Mouse (Mus musculus): ENCODE results near the gene Denr. TPM values are rescaled to one million over a fixed set of nuclear protein-coding genes. Genes with fewer than 3 reads are reported as not detected.

The Denr gene
- total RNA-seq, 2 experiments from 2014 or later = 49.6 to 51.2 TPM

DNA sequence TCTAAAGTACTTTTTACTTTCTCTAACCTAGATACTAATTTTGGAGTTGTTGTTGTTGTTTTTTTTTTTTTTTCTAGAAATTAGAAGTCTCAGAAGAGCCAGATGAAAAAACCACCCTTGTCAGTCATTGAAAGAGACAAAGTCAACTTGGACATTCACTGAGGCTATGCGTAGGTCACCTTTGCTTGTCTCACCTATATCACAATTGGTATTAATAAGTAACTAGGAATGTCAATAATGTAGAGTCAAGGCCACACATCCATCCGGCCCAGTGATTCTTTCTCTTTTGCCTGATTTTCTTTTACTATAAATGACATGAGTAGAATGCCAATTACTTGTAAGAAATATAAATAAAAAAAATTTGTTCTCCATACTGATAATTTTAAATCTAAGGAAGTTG, 59.8 kb downstream of the Denr start:
- DNase-seq = no peak
- intact Hi-C loops (cut with DNase I) = no loop called here

- no peak for DNase-seq
- intact Hi-C loops (cut with DNase I) = no loop called here
Observed at GRCm38 (mm10) chr5:123968468-123968867, 61.5 kb downstream of the Denr start.

DNA sequence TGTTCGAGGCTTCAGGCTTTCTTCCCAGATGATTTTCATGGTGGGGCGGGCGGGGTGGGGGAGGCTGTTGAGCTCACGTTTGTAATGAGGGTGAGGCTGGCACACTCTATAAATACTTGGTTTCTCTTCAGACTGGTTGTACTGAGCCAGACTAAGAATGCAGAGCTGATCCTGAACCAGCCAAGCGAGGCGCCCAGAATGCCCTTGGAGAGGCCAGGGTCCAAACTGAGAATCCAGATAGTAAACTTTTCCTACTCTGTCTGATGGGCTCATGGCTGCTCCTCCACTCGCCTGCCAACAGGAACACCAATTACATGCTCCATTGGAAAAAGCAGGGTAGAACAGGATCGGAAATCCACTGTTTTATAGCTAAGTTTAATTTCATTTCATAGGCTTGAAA, 62.2 kb downstream of the Denr start:
- intact Hi-C loops (cut with DNase I) = no loop called here

DNA sequence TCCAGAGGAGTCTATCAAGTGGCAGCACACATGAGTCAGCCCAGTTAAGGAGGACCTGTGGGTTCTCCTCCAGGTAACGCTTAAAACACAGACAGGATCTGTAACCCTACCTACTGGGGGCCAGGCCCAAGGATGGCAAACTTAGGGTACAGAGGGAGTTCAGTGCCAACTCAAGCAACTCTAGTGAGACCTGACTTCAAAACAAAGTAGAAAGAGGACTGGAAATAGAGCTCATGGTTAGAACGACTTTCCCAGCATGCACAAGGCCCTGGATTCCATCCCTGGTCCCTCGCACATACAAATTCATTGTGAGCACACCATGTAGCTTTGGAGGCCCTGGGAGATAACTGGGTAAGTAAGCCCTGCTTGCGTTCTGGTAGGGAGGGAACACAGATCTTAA, 63.6 kb downstream of the Denr start:
- intact Hi-C loops (cut with DNase I) = loop anchor here (2.0 kb wide), 1 partner anchor 22 kb away; no protein-coding TSS in a partner anchor
- DNase-seq = no peak

More for the DNA sequence above, 62.2 kb downstream of the Denr start:
- DNase-seq = no peak

DNA sequence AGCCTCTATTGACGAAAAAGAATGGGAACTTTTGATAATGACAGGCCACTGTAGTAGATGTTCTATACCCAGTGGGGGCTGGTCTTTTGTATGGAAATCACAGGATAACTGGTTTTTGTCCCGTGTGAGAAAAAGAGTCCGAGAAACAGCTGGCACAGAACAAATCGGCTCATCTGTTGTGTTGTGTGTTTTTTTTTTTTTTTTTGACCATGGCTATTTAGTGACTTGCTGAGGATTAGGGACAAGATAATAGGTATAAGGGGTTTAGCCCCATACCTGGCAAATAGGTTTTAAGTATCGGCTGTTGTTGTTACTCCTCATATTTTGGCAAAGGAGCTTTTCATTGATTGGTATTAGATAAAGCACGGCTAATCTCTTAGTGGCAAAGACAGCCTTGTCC, 65.5 kb downstream of the Denr start:
- DNase-seq = no peak
- intact Hi-C loops (cut with DNase I) = no loop called here

- intact Hi-C loops (cut with DNase I) = loop anchor here (1.0 kb wide), 1 partner anchor 19 kb away; no protein-coding TSS in a partner anchor
- DNase-seq = peak; percentile 77 to 79
Observed at GRCm38 (mm10) chr5:123973299-123974178, 66.6 kb downstream of the Denr start, which contains the start of gene Hip1r. Gene Hip1r, plus strand, starts transcription at chr5:123973628.

GRCm38 (mm10) chr5:123974179-123974485, 67.2 kb downstream of the Denr start:
- intact Hi-C loops (cut with DNase I) = loop anchor here (1.0 kb wide), 1 partner anchor 18 kb away; no protein-coding TSS in a partner anchor
- DNase-seq = no peak

- intact Hi-C loops (cut with DNase I) = loop anchor here (1.0 kb wide), 1 partner anchor 18 kb away; no protein-coding TSS in a partner anchor
Observed at GRCm38 (mm10) chr5:123974616-123975111, 67.7 kb downstream of the Denr start.

DNA sequence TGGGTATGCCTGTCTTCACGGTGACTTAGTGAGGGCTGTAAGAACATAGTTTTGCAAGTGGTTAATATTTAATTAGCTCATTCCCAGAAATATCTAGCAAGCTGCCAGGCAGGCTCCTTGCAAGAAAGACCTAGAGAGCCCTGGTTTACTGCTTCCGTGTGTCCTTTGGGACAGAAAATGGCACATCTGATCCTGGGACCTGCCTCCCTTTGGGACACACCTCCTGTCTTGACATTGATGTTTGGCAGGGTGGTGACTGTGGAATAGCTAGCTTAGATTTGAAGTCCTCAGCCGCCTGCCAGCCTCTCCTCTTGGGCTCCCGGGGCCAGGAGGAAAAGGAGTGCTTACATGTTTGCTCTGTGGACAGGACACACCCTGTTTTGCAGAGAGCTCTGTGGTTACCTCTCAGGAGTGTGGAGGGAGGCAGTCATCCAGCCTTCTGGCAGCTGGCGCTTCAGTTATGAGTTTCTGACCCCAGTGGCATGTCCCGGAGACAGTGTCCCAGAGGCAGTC, 68.7 kb downstream of the Denr start:
- intact Hi-C loops (cut with DNase I) = no loop called here
- no peak for DNase-seq

More at GRCm38 (mm10) chr5:123974616-123975111, 67.7 kb downstream of the Denr start:
- DNase-seq = no peak

DNA sequence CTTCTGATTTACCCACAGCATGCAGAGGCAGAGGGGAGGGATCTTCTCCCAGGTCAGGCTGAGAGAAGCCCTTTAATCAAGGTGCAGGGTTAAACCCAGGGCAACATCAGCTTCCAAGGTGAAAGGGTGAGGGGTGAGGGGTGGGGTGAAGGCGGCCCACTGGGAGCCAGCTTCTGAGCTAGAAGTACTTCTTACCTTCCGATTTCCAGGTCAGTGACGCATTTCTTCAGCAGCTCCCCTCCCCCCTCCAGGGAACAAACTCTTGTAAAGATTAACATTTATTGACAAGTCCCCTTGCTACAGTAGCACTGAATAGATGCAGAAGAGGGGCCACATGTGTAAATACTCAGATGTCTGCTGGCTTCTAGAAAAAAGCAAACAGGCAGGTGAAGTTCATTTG, 70.3 kb downstream of the Denr start:
- no peak for DNase-seq
- intact Hi-C loops (cut with DNase I) = no loop called here

DNA sequence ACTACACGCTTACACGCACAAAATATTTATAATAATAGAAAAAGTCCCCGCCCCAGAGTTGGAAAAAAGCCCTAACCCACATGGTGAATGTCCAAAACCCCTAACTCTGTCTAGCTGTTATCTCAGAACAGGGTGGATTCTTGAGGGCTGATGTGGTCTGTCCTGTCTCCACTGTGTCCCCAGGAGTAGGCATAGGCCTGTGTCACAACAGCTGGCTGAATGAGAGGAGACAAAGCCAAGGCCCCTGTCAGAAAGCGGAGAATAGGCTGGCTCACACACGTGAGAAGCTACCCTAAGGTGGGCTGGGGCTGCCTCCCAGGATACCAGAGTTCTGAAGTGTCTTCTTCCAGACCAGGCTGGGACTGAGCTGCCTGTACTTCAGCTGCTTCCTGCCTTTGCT, 71.2 kb downstream of the Denr start:
- intact Hi-C loops (cut with DNase I) = no loop called here
- DNase-seq = peak in 1 of 2 experiments; percentile 2

Other genes with a start within 250 kb of the Denr start
- 100 to 1,000 TPM; 164 to 217 TPM for gene Clip1, start 222.6 kb upstream of the Denr start, total RNA-seq (2021)
- 10 to 100 TPM; 22.6 to 25.0 TPM for gene Zcchc8, start 186.1 kb upstream of the Denr start, total RNA-seq (2021)
- 10 to 100 TPM; 45.1 to 48.1 TPM for gene Rsrc2, start 157.8 kb upstream of the Denr start, total RNA-seq (2021)
- under 1 TPM; 0.19 to 0.78 TPM for gene Kntc1, start 157.5 kb upstream of the Denr start, total RNA-seq (2021)
- under 1 TPM in 1 of 2 experiments, not detected in 1; 0.31 TPM for gene Hcar2, start 41.7 kb upstream of the Denr start, total RNA-seq (2021)
- under 1 TPM; 0.54 to 0.69 TPM for gene Hcar1, start 27.2 kb upstream of the Denr start, total RNA-seq (2021)
- gene Gm43518, start 20.2 kb downstream of the Denr start, total RNA-seq (2021) = not detected
- 1 to 10 TPM; 2.6 to 3.7 TPM for gene Ccdc62, start 23.5 kb downstream of the Denr start, total RNA-seq (2021)
- gene Hip1r, start 66.5 kb downstream of the Denr start, total RNA-seq (2021) = 10 to 100 TPM in 1 of 2 experiments, 1 to 10 TPM in 1; 8.6 to 17.0 TPM
- 10 to 100 TPM; 19.6 to 25.0 TPM for gene Vps37b, start 125.1 kb downstream of the Denr start, total RNA-seq (2021)
- gene Abcb9, start 188.6 kb downstream of the Denr start, total RNA-seq (2021) = 1 to 10 TPM; 7.6 to 8.3 TPM
- gene Ogfod2, start 205.1 kb downstream of the Denr start, total RNA-seq (2021) = 10 to 100 TPM; 14.4 to 16.2 TPM
- gene Arl6ip4, start 208.9 kb downstream of the Denr start, total RNA-seq (2021) = 10 to 100 TPM; 36.5 to 39.0 TPM